Mouse (Mus musculus) embryonic facial prominence, embryonic 13.5 days (tissue): Measurements from ENCODE around the gene Ralgapa2. TPM values are rescaled to one million over a fixed set of nuclear protein-coding genes. Genes with fewer than 3 reads are reported as not detected.

Experiments
- ATAC-seq: fragments of 200-750 bp; cut with Nextera tagmentation; 2 replicates; pipeline ENCODE4 v1.8.0; 2017; ENCODE audit warnings: low read depth; ENCODE audit not compliant: insufficient number of reproducible peaks, insufficient read depth, low FRiP score, low TSS enrichment
- H3K27ac ChIP-seq: fragments of 300-500 bp; sonication (generic); 2 replicates; pipeline ENCODE4 v1.5.1; 2015; ENCODE audit warnings: moderate library complexity, mild to moderate bottlenecking, inconsistent platforms
- H3K27me3 ChIP-seq: fragments of 300-500 bp; sonication (generic); 2 replicates; pipeline ENCODE4 v1.6.1; 2015; ENCODE audit warnings: mild to moderate bottlenecking, inconsistent platforms
- H3K36me3 ChIP-seq: fragments of 300-500 bp; sonication (generic); 2 replicates; pipeline ENCODE4 v1.6.1; 2015; ENCODE audit warnings: mild to moderate bottlenecking, inconsistent platforms
- H3K4me1 ChIP-seq: fragments of 300-500 bp; sonication (generic); 2 replicates; pipeline ENCODE4 v1.6.1; 2015; ENCODE audit warnings: inconsistent platforms
- H3K4me2 ChIP-seq: fragments of 300-500 bp; sonication (generic); 2 replicates; pipeline ENCODE4 v1.6.1; 2015; ENCODE audit warnings: moderate library complexity, mild to moderate bottlenecking, inconsistent platforms
- H3K4me3 ChIP-seq: fragments of 300-500 bp; sonication (generic); 2 replicates; pipeline ENCODE4 v1.5.1; 2015; ENCODE audit warnings: mild to moderate bottlenecking, inconsistent platforms
- H3K9ac ChIP-seq: fragments of 300-500 bp; sonication (generic); 2 replicates; pipeline ENCODE4 v1.6.1; 2015; ENCODE audit warnings: mild to moderate bottlenecking, inconsistent platforms
- H3K9me3 ChIP-seq: fragments of 300-500 bp; sonication (generic); 2 replicates; pipeline ENCODE4 v1.6.1; 2016; ENCODE audit warnings: inconsistent platforms
- WGBS: fragments of 180-500 bp; shearing (Covaris S2); methylation state at CpG from one replicate; pipeline ENCODE4 v1.1.7; 2015; ENCODE audit warnings: mixed read lengths; 5-methylcytosine and 5-hydroxymethylcytosine counted together
- polyA plus RNA-seq: library from polyadenylated mRNA; unstranded; fragments of >200 nt; fragmentation: Nextera tagmentation; extraction: Ambion mirVana; gene quantifications from 2 replicates; pipeline ENCODE4 v1.2.1, GENCODE M21; 2015

Ralgapa2 gene
- polyA plus RNA-seq, 1 experiment from 2014 or later, result 8.1 TPM

- Histone ChIP-seq H3K4me1 (peaks cover 8% of the 10 kb centered on the region; the same call in 1 of the 2 replicates), H3K9ac (no peak overlapping the region), H3K27me3 (no peaks in the 10 kb centered on the region), H3K36me3 (no peaks in the 10 kb centered on the region), H3K9me3 (0 out of 2 replicates have a peak, but pooled peaks cover 3% of the 10 kb centered on the region), H3K4me2 (no peak overlapping the region), H3K4me3 (no peak overlapping the region), H3K27ac (0 out of 2 replicates have a peak overlapping the region, but pooled peaks have one; percentile 23)
- WGBS, result 39% methylated on average over 2 of the region's 2 CpGs
- no peak for ATAC-seq
Measured at GRCm38 (mm10) chr2:146387211-146387610, 124.9 kb downstream of the Ralgapa2 start.

- peaks cover 8% of the 10 kb centered on the region; the same call in 1 of the 2 replicates for H3K4me1 ChIP-seq
- no peak overlapping the region for H3K4me3 ChIP-seq
- no peak overlapping the region for H3K4me2 ChIP-seq
- H3K9me3 ChIP-seq, result no peaks in the 10 kb centered on the region
- H3K36me3 ChIP-seq, result no peaks in the 10 kb centered on the region
- H3K9ac ChIP-seq, result no peak overlapping the region
- ATAC-seq, result no peak
- H3K27me3 ChIP-seq, result no peaks in the 10 kb centered on the region
- WGBS, result 32% methylated on average over 1 of the region's 1 CpGs
- H3K27ac ChIP-seq, result no peak overlapping the region
Measured at GRCm38 (mm10) chr2:146384582-146384981, 127.6 kb downstream of the Ralgapa2 start.

GRCm38 (mm10) chr2:146376293-146376692, 135.9 kb downstream of the Ralgapa2 start:
- no peak for ATAC-seq
- Histone ChIP-seq H3K27ac (no peak overlapping the region), H3K4me2 (no peak overlapping the region), H3K36me3 (no peaks in the 10 kb centered on the region), H3K27me3 (no peaks in the 10 kb centered on the region), H3K9ac (no peak overlapping the region), H3K4me1 (no peaks in the 10 kb centered on the region), H3K9me3 (no peaks in the 10 kb centered on the region), H3K4me3 (no peak overlapping the region)
- WGBS, result 85% methylated on average over 5 of the region's 5 CpGs

GRCm38 (mm10) chr2:146366098-146366497, 146.0 kb downstream of the Ralgapa2 start:
- H3K27me3 ChIP-seq, result no peaks in the 10 kb centered on the region
- ATAC-seq, result no peak
- H3K4me2 ChIP-seq, result no peak overlapping the region
- no peaks in the 10 kb centered on the region for H3K36me3 ChIP-seq
- no peak overlapping the region for H3K27ac ChIP-seq
- H3K4me1 ChIP-seq, result peaks cover 16% of the 10 kb centered on the region; the same call in 1 of the 2 replicates
- H3K4me3 ChIP-seq, result no peak overlapping the region
- no peak overlapping the region for H3K9ac ChIP-seq
- H3K9me3 ChIP-seq, result no peaks in the 10 kb centered on the region
- WGBS, result 61% methylated on average over 12 of the region's 12 CpGs

- Histone ChIP-seq H3K27ac (no peak overlapping the region), H3K9ac (no peak overlapping the region), H3K4me1 (peaks cover 16% of the 10 kb centered on the region; the same call in 1 of the 2 replicates), H3K36me3 (no peaks in the 10 kb centered on the region), H3K9me3 (no peaks in the 10 kb centered on the region), H3K4me3 (no peak overlapping the region), H3K27me3 (no peaks in the 10 kb centered on the region), H3K4me2 (no peak overlapping the region)
- ATAC-seq, result no peak
- WGBS, result 52% methylated on average over 11 of the region's 11 CpGs
Measured at GRCm38 (mm10) chr2:146365368-146365983, 146.7 kb downstream of the Ralgapa2 start.

GRCm38 (mm10) chr2:146363483-146363882, 148.7 kb downstream of the Ralgapa2 start:
- Histone ChIP-seq H3K4me2 (no peak overlapping the region), H3K9me3 (no peaks in the 10 kb centered on the region), H3K27me3 (no peaks in the 10 kb centered on the region), H3K4me1 (peaks cover 16% of the 10 kb centered on the region; the same call in 1 of the 2 replicates), H3K4me3 (no peak overlapping the region), H3K9ac (no peak overlapping the region), H3K27ac (no peak overlapping the region), H3K36me3 (no peaks in the 10 kb centered on the region)
- 70% methylated on average over 2 of the region's 2 CpGs for WGBS
- ATAC-seq, result no peak

GRCm38 (mm10) chr2:146362932-146363331, 149.2 kb downstream of the Ralgapa2 start:
- Histone ChIP-seq H3K4me1 (peaks cover 16% of the 10 kb centered on the region; the same call in 1 of the 2 replicates), H3K27ac (no peak overlapping the region), H3K9ac (no peak overlapping the region), H3K4me3 (no peak overlapping the region), H3K27me3 (no peaks in the 10 kb centered on the region), H3K4me2 (no peak overlapping the region), H3K36me3 (no peaks in the 10 kb centered on the region), H3K9me3 (no peaks in the 10 kb centered on the region)
- WGBS, result 48% methylated on average over 1 of the region's 1 CpGs
- ATAC-seq, result no peak

GRCm38 (mm10) chr2:146361969-146362368, 150.2 kb downstream of the Ralgapa2 start:
- no peak overlapping the region for H3K4me2 ChIP-seq
- no peaks in the 10 kb centered on the region for H3K36me3 ChIP-seq
- no peak for ATAC-seq
- no peak overlapping the region for H3K27ac ChIP-seq
- peaks cover 16% of the 10 kb centered on the region; the same call in 1 of the 2 replicates for H3K4me1 ChIP-seq
- no peak overlapping the region for H3K4me3 ChIP-seq
- no peaks in the 10 kb centered on the region for H3K27me3 ChIP-seq
- WGBS, result 44% methylated on average over 4 of the region's 4 CpGs
- H3K9me3 ChIP-seq, result no peaks in the 10 kb centered on the region
- no peak overlapping the region for H3K9ac ChIP-seq

- H3K36me3 ChIP-seq, result no peaks in the 10 kb centered on the region
- H3K4me2 ChIP-seq, result no peak overlapping the region
- no peak overlapping the region for H3K27ac ChIP-seq
- H3K4me1 ChIP-seq, result peaks cover 16% of the 10 kb centered on the region; the same call in 1 of the 2 replicates
- no peaks in the 10 kb centered on the region for H3K27me3 ChIP-seq
- H3K9me3 ChIP-seq, result no peaks in the 10 kb centered on the region
- H3K9ac ChIP-seq, result no peak overlapping the region
- no peak overlapping the region for H3K4me3 ChIP-seq
- 73% methylated on average over 3 of the region's 3 CpGs for WGBS
- no peak for ATAC-seq
Measured at GRCm38 (mm10) chr2:146361076-146361475, 151.1 kb downstream of the Ralgapa2 start.

- H3K27me3 ChIP-seq, result no peaks in the 10 kb centered on the region
- no peak overlapping the region for H3K4me3 ChIP-seq
- H3K9ac ChIP-seq, result no peak overlapping the region
- H3K4me2 ChIP-seq, result no peak overlapping the region
- 87% methylated on average over 2 of the region's 2 CpGs for WGBS
- no peaks in the 10 kb centered on the region for H3K36me3 ChIP-seq
- H3K9me3 ChIP-seq, result no peaks in the 10 kb centered on the region
- H3K27ac ChIP-seq, result no peak overlapping the region
- ATAC-seq, result no peak
- H3K4me1 ChIP-seq, result peaks cover 16% of the 10 kb centered on the region; the same call in 1 of the 2 replicates
Measured at GRCm38 (mm10) chr2:146359676-146360075, 152.5 kb downstream of the Ralgapa2 start.

GRCm38 (mm10) chr2:146356524-146356923, 155.6 kb downstream of the Ralgapa2 start:
- Histone ChIP-seq H3K9ac (no peak overlapping the region), H3K36me3 (0 out of 2 replicates have a peak, but pooled peaks cover 4% of the 10 kb centered on the region), H3K4me2 (no peak overlapping the region), H3K27ac (no peak overlapping the region), H3K4me3 (no peak overlapping the region), H3K9me3 (no peaks in the 10 kb centered on the region), H3K4me1 (no peaks in the 10 kb centered on the region), H3K27me3 (no peaks in the 10 kb centered on the region)
- 75% methylated on average over 6 of the region's 6 CpGs for WGBS
- ATAC-seq, result no peak

GRCm38 (mm10) chr2:146350230-146350629, 161.9 kb downstream of the Ralgapa2 start:
- H3K4me3 ChIP-seq, result no peak overlapping the region
- no peak overlapping the region for H3K27ac ChIP-seq
- no peak for ATAC-seq
- H3K36me3 ChIP-seq, result peaks cover 9% of the 10 kb centered on the region
- H3K9me3 ChIP-seq, result no peaks in the 10 kb centered on the region
- WGBS, result 92% methylated on average over 5 of the region's 5 CpGs
- H3K4me2 ChIP-seq, result no peak overlapping the region
- H3K9ac ChIP-seq, result no peak overlapping the region
- peaks cover 5% of the 10 kb centered on the region; the same call in 1 of the 2 replicates for H3K4me1 ChIP-seq
- H3K27me3 ChIP-seq, result no peaks in the 10 kb centered on the region
